Mouse (Mus musculus) heart, adult 11 months (tissue): ENCODE measurements at regions not wholly inside any gene's neighbourhood (a gene's known extent, or its start where the extent isn't known, plus 50 kb on each side); places are given as distances from the start of the nearest gene placed in this dataset.

Experiments
- DNase-seq: peaks from one replicate; pipeline ENCODE4 v3.0.0; 2022

DNA sequence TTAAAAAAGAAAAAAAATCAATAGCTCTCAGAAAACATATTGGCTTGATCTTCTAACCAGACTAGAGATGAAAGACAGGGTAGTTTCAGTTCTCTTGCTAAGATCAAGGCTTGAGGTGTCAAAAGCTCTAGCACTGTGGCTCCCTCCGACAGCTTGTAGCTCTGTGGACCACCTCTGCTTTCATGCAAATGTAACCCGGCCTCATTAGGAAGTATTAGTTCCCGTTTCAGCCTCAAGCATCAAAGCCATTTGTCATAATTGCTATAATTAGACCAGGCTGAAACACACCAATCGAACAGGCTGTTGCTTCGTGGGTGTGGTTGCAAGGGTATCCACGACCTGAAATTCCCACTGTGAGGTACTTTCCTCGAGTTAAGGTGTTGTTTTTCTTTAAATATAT lies 140.7 kb upstream of the Klf3 start:
- peak; percentile 84 for DNase-seq

DNA sequence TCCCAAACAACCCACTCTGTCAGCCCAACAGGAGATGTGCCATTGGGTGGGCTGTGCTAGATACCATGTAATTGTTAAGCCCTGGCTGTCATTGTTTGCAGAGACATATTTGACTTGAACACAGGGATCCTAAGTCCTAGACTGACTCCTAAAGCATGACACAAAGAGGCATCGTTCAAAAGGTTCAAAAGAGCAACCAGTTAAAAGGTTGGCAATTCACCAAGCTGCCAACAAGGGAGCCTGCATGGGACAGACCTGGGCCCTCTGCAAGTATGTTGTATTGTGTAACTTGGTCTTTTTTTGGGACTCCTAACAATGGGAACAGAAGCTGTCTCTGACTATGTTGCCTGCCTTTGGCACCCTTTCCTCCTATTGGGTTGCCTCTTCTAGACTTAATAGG lies 139.4 kb upstream of the Klf3 start:
- DNase-seq: peak; percentile 42

DNA sequence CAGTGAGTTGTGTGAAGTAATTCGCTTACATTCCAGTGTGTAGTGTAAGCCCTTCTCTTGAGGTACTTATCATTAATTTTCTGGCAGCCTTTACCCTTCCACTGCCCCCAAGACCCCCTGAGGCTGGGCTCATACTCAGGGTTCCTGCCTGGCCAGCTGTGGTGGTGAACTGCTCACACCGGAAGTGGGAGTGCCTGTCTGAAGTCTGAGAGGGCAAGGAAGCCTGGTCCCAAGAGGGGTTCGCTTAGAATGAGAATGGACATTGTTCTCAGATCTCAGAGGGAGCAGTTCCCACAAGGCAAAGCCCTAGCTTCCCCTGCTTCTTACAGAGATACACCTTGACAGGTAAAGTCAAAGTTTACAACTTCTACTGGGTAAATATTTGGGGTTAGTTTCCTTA lies 138.1 kb upstream of the Klf3 start:
- peak; percentile 93 for DNase-seq

DNA sequence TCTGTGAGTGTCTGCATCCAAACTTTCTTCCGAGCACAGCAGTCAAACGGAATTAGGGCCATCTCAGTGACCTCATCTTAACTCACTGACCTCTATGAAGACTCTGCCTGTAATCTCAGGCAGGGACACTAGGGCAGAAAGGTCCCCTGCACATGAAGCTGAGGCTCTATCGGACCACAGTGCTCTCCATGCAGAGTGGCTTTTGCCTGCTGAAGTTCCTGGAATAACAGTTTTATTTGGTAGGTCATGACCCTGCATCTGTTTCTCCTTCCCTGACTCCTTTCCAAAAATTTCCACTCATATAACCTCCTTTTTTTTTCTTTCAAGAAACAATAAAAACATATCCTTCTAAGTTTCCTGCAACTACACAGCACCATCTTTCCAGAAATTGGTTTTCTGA lies 136.9 kb upstream of the Klf3 start:
- peak; percentile 94 for DNase-seq

DNA sequence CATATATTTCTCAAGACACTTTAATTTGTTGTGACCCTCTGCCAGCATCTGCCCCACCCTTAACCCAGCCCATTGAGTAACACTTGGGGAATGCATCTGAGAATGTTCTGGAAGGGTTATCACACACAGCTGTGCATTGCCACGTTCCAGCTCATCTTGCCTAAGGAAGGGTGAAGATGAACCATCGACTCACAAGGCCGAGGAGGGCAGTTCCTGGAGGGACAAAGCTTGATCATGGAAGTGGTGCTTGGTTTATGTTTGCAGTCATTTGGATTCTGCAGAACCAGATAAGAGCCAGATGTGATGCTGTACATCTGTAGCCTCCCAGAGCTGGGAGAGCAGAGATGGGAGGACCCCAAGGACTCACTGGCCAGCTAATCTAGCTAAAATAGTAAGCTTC lies 136.1 kb upstream of the Klf3 start:
- peak; percentile 94 for DNase-seq

DNA sequence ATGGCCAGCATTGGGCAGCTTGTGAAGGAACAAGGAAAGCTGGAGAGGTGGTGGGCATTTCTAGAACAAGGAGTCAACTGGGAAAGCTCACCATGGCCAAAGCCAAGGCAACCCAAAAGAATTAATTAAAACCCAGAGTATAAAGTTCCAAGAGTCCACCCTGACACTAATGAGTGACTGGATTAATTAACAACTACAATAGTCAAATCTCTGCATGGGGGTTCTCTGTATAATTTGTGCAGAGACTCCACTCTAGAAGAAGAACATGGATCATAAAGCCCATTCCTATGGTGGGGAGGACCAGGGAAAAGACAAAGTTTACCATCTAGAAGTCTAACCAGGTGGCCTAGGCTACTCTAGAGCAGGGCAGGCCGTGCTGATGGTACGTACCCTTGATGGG lies 129.3 kb upstream of the Klf3 start:
- no peak for DNase-seq

DNA sequence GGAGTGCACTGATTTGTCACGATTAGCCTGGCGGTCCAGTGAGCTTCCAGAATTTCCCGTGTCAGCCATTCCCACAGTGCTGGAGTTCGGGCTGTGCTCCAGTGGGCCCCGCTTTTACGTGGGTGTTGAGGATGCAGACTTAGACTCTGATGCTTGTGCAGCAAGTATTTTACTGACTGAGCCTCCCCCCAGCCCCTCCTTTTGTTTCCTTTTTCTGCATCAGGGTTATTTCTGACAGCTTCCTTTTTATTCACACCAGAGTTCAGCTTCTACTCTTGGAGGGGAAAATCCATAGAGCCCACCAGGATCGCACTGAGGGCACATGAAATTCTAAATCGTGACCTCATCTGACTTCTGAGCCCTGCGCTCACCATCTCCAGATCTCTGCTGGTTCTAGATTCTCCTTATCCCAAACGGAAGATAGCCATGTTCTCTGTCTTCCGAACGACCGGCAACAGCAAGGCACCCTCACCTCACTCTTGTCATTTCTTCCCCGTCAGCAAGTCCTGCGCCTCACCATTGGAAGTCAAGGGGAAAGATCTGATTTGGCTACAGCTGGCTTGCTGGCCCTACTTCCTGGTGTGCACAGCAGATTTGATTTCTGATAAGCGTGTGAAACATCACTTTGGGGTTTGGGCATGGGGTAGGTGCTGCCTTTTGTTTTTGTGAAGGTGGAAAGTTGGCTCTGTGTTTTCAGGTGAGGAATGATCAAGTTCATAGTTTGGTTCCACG lies 126.8 kb upstream of the Klf3 start:
- no peak for DNase-seq

DNA sequence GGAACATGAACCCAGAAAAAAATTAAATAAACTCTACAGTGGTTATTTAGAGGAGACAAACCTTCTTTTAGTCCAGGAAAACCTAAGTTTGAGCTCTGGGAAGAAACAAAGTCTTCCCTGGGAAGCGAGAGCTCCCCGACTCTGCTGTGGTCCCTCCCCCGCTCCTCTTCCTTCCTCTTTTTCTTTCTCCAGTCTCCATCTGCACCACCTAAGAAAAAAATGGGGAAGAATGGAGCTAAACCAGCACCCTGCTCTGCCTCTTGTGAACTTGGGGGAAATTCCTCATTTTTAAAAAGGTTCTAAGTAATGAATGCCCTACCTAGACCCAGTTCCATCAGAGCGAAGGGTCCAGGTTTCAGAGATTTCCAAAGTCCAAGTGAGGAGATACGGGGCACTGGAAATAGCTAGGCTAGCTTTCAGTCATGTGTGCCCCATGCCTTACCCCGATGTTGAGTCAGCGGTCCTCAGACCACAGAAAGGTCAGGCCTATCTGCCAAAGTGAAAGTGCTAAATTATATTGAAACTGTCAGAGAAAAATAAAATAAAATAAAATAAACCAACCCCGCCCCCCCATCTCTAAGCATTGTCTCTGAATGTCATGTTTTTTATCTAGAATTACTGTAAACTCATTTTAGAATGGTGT lies 126.1 kb upstream of the Klf3 start:
- peak; percentile 89 for DNase-seq

DNA sequence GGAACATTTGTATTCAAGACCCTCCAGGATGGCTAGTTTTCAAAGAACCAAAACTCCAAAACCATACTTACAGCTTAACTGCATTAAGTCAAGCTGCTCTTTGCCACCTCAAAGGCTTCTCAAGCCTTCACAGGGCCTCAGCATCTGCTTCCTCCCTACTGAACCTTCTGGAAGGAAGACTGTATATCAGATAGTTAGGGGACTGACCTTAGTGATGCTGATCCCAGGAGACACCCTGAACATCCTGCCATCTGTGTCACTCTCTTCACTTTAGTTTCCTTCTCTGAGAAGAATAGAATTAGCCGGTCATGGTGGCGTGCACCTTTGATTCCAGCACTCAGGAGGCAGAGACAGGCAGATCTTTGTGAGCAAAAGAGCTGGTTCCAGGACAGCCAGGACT lies 124.5 kb upstream of the Klf3 start:
- DNase-seq: no peak

DNA sequence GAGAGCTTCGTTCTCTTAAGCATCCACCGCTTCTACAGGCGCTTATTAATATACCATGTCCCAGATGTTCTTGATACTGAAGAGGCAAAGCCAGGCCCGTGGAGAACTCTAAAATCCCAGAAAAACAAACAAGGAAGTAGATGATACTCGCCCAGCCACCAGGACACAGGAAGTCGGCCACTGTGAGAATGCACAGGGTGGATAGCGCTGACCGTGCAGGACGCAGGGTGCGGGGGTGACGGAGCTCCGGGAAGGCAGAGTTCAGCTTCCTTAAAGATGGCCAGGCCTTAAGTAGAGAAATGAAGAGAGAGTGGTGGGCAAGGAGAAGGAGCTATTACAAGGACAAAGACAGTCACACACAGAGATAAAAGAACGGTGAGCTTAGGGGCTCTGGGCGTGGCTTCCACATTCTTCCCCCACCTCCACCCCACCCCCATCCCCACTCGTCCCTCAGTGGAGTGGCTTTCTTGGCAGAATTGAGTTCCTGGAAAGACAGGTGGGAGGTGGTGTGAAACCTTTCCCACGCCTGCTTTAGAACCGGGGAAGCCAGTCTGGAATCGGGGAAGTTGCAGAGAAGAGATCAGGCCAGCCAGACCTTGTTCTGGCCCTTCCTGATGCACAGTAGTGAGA lies 123.1 kb upstream of the Klf3 start:
- DNase-seq: peak; percentile 98

DNA sequence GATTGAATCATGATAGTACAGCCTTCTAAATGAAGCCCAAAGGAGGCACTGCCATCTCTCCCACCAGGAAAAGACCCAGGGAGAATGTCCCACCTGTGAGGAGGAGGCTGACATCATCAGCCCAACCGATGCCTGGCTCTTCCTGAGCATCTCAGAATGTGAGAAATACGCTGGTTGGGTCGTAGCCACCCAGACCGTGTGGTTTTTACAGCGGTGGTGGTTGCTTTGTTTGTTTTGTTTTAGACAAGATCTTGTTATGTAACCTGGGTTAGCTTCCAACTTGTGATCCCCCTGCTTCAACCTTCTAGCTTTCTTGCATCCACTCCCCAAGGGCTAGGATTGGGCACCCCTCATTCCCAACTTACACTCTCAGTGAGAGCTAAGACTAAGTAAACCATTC lies 122.0 kb upstream of the Klf3 start:
- DNase-seq: no peak

DNA sequence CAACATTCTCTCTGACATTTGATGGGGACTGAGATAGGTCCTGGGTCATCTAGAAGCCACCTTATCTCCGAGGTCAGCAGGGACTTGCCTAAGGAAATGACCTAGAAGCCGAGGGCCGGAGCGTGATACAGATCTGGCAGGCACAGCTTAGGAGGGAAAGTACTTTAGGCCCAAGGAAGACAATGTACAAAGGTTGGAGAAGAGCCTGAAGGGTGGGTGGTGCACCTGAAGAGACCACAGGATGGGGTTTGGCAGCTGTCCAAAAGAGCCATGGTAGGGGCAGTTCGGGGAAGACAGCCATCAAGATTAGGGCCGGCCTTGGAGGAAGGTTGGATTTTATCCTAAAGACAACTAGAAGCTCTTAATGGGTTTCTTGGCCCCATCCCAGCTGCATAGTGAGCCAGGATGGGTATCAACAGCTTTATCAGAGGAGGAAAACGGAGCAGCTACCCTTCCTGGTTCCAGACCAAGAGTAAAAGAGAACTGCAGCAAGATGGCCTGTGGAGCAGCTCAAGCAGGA lies 120.8 kb upstream of the Klf3 start:
- DNase-seq: peak; percentile 98

DNA sequence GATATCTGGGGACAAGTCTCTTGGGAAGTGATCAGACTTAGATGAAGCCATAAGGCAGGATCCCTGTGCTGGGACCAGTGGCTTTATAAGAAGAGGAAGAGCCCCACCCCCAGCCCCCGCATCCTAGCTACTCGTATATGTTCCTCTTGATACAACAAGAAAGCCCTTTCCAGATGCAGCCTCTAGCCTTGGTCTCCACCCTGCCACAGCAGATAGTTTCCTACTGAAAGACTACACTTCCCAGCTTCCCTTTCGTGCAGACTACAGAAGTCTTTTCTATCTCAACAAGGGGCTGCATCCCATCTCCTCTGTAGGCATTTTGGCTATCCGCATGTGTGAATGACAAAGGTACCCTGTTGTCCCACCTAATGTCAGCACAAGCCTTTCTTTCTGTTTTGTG lies 119.8 kb upstream of the Klf3 start:
- DNase-seq: no peak

DNA sequence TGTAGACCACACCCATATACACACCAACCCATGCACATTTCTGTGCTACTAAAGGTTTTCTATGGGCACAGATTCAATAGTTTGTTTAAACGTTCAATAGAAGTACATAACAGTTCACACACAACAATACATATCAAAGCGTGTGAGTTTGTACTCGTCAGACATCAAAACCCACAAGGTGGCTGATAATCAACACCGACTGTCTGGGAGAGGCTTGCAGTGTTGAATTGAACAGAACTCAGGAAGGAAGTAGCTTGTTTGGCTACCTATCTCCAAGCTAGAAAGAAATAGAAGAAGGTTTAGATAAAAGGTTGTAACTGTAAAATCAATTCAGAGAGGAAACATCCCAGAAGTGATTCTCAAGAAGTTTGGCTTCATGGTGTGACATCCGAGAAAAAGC lies 118.9 kb upstream of the Klf3 start:
- DNase-seq: no peak

DNA sequence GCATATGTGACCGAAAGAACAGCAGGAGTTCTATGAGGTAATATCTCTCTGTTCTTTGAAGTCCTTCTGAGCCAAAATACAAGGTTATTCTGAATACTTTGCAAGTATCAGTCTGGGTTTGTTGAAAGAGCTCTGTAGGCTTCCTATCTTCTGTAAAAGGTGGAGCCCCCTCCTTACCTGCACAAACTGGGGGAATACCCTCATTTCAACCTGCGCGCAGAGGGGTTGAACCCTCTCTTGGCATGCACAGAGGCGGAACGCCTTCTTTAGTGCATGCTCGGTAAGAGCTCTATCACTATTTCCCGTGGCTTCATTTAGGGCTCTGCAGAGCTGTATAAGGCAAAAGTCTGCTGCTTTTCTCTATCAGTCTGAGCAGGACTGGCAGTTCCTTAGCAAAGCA lies 113.0 kb upstream of the Klf3 start:
- DNase-seq: peak; percentile 73

DNA sequence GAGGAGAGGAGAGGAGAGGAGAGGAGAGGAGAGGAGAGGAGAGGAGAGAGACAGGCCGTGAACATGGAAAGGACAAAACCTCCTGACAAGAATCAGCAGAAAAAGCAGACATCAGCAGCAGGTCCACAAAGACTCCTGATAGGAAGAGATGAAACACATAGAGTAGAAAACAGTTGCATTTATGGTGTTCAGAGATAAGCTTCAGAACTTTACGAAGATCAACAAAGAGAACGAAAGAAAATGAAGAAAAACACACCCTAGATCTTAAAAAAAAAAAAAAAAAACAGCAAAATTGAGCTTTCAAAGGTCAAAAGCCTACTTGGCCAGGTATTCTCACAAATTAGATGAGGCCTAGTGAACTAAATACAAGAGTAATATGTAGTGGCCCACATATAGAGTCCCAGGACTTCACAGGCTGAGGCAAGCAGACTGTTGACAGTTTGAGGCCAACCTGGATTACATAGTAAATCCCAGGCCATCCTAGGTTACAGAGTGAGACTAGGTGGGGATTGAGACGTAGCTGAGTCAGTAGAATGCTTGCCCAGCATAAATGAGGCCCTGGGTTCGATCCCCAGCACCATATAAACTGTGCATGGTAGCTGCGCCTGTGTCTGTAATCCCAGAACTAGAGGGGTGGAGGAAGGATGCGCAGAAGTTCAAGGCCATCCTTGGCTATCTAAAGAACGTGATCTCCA lies 111.6 kb upstream of the Klf3 start:
- peak; percentile 61 for DNase-seq

DNA sequence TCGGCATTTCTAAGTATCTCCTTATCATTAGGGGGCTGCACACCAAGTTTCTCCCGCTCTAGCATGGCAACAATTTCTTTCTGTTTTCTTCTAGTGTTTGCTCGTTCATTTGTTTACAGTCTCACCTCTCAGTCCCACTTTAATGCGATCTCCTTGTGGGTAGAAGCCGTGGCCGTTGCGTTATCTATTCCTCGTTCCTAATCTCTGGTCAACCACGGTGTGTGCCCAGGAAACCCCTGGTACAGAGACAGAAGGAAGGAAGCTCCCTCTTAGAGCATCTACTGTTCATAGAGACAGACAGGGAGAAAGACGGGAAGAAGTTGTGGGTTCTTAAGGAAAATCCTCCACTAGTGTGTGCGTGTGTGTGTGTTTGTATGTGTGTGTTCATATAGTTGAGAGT lies 110.9 kb upstream of the Klf3 start:
- no peak for DNase-seq

DNA sequence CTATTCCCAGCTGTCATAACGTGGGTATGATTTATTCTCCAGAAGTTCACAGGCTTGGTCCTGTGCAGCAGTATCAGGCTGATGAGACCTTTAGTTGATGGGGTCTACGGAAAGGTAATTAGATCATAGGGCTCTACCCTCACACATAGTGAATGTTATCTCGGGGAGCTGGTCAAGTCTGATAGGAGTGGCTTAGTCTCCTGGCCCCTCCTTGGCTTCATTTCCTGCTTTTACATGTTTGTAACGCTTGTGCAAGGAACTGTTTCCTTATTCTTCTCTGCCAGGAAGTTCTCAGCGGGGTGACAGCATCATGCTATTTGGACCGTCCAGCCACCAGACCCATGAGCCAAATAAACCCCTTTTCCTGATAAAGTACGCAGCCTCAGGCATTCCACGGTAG lies 109.6 kb upstream of the Klf3 start:
- peak; percentile 79 for DNase-seq

DNA sequence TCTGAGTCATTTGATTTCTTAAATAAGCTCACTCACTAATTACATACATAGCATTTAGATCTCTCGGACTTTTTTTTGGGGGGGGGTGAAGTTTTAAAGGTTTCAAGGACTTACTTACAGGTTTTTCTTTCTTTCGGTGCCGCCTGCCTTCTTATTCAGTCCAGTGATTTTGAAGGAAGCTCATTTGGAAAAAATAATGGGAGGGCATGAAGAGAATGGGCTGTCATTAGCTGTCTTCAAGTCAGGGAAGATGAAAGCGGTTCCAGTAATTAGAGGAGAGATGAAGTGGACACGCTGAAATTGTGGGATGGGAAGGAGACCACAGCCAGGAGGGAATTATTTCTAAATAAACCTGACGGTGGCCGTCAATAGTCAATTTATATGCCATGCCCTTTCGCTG lies 108.6 kb upstream of the Klf3 start:
- no peak for DNase-seq

DNA sequence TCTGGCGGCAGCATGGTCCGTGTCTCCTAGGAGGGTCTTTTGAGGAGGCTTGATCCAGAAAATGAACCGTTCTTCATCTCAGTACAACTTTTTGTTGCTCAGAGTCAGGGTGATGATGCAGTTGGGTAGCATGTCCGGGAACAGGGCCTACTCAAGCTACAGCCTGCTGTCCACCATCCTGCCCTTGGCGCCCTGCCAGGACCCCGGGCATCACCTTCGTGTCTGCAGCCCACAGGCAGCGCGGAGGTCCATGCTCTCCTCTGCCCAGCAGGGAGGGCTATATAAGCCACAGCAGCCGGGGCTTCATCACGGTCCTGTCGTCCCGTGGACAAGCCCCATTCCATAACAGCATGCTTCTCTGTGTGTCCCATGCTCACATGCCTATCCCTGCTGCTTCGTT lies 107.1 kb upstream of the Klf3 start:
- no peak for DNase-seq

DNA sequence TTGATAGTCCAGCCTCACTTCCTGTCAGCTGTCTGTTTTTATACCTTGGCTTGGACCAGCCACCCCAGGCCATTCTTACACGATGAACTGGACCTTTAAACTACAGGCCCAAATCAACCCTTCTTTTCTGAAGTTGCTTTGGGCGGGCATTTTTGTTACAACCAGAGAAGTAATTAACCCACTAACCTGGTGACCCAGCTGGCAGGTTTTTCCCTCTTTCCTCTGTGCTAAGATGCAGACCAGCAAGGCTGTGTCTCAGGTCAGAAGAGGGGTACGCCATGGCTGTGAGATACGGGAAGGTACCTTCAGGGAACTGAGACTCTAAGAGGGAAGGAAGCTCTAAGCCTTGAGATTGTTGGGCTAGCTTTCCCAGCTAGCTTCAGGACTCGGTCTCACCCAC lies 105.7 kb upstream of the Klf3 start:
- no peak for DNase-seq

DNA sequence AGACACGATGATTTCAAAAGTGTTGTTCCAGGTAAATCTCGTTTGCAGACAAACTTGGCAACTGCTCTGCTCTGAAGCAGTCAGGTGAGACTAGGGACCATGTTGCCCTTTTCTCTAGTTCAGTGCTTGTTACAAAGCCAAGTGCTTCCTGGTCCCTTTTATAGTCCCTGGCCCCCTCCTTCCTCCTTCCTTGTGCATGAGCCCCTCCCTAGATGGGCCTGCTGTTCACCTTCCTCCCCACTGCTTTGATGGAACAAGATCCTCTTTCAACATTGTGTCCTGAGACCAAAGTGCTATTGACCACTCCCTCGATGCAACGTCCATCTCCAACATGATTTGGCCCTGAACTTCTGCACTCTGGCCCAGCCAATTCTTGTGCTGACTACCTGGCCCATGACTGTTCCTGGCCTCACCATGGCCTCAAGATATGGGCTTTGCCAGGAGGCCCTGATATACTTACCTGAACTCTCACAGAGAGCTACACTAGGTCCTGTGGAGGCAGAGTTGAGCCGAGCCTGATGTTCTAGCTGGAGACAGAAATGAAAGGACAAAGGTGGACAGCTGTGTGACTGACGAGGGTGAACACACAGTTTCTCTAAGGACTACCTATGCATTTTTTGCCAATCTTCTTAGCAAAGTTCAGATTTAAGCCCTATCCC lies 104.6 kb upstream of the Klf3 start:
- no peak for DNase-seq

DNA sequence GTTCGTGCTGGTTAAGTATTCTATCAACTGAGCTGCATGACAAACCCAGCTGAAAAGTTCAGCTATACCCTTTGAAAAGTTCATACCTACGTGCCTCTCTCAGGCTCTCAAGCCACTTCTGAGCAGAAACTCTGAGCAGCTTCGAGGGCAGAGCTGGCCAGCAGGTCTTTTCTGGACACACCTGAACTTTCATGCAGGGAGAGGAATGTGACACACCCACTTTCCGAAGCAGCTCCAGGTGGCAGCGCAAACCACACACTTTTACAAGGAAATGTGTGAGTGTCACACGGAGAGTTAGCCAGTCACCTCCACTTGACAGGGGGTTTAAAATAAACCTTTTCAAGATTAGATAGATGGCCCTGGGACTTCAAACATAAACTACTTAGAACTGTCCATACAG lies 103.2 kb upstream of the Klf3 start:
- peak; percentile 85 for DNase-seq
